ENCODE assay signal across 29 mouse cellular contexts in genomic region chr14:51149164-51149563, GRCm38 (mm10). TPM values are rescaled to one million over a fixed set of nuclear protein-coding genes. Genes with fewer than 3 reads are reported as not detected.
A peak's percentile ranks its signal among the peaks of the same experiment; 100 is the strongest.
DNase-seq lines count a peak whose midpoint lies in the region; ATAC-seq and TF ChIP-seq lines count a peak whose summit lies in the region.
"Had no signal": no experiment of that assay in that cellular context is flagged by ENCODE, and none has a peak within 500 bp of the region (broad histone marks: within the 10 kb centered on the region; RNA-seq: fewer than 3 reads in every experiment).

No protein-coding gene starts in this region.

- peak; percentile 42 for DNase-seq in c-Kit-negative CD71-positive TER-119-positive erythroid progenitor cells, embryonic 14.5 days (ENCODE audit: low read depth, low spot score)
- peak; percentile 53 for DNase-seq in c-Kit-positive CD71-positive TER-119-positive erythroid progenitor cells, embryonic 14.5 days (ENCODE audit: low spot score)
- DNase-seq in urinary bladder, adult 18-20 months (ENCODE audit: low spot score in 2 of 2): no peak
- no peak for DNase-seq in retina, postnatal 1 day
- DNase-seq: cerebellum, adult 9-11 months; forebrain, postnatal 0 days; heart, postnatal 4 days; kidney, adult 8-10 months; layer of hippocampus, postnatal 36 days; midbrain, embryonic 14.5 days; right cerebral cortex, postnatal 25 days; thymus, postnatal 25 days had no signal

- no peaks in the 10 kb centered on the region for H3K9me3 ChIP-seq in intestine, postnatal 0 days (ENCODE audit: control insufficient read depth)
- H3K9me3 ChIP-seq in liver, embryonic 15.5 days (replicated peaks): no peaks in the 10 kb centered on the region
- H3K9me3 ChIP-seq: embryonic facial prominence, embryonic 13.5 days; forebrain, embryonic 10.5 days; heart, embryonic 15.5 days; limb, embryonic 15.5 days had no signal

- H3K4me2 ChIP-seq in intestine, postnatal 0 days (replicated peaks; ENCODE audit: low read depth): no peak overlapping the region
- peak overlapping the region; percentile 48 for H3K4me2 ChIP-seq in liver, embryonic 15.5 days
- H3K4me2 ChIP-seq: embryonic facial prominence, embryonic 13.5 days; heart, embryonic 15.5 days; limb, embryonic 15.5 days had no signal

- peaks cover 6% of the 10 kb centered on the region for H3K4me1 ChIP-seq in intestine, postnatal 0 days (replicated peaks; ENCODE audit: control insufficient read depth, insufficient read depth, low read length)
- peaks cover 96% of the 10 kb centered on the region for H3K4me1 ChIP-seq in liver, embryonic 15.5 days (replicated peaks)
- H3K4me1 ChIP-seq: embryonic facial prominence, embryonic 13.5 days; heart, embryonic 15.5 days; limb, embryonic 15.5 days had no signal

- no peak for TF ChIP-seq CTCF in intestine, postnatal 0 days (IDR thresholded peaks at IDR 0.05; ENCODE audit: low read depth)

- H3K27ac ChIP-seq in intestine, postnatal 0 days (ENCODE audit: low read depth, low read length): no peak overlapping the region; the same call in 1 of the 2 replicates
- peak overlapping the region; percentile 75 for H3K27ac ChIP-seq in liver, embryonic 15.5 days (replicated peaks)
- H3K27ac ChIP-seq: embryonic facial prominence, embryonic 13.5 days; forebrain, embryonic 10.5 days; heart, embryonic 15.5 days; limb, embryonic 15.5 days had no signal

- H3K4me3 ChIP-seq in intestine, postnatal 0 days (ENCODE audit: low read depth, low read length): no peak overlapping the region
- no peak overlapping the region for H3K4me3 ChIP-seq in liver, embryonic 15.5 days (replicated peaks)
- H3K4me3 ChIP-seq: embryonic facial prominence, embryonic 13.5 days; forebrain, embryonic 10.5 days; heart, embryonic 15.5 days; limb, embryonic 15.5 days; myocyte had no signal

- no peak overlapping the region for H3K9ac ChIP-seq in intestine, postnatal 0 days (ENCODE audit: low read depth, low read length)
- H3K9ac ChIP-seq in liver, embryonic 15.5 days: no peak overlapping the region
- H3K9ac ChIP-seq: embryonic facial prominence, embryonic 13.5 days; forebrain, postnatal 0 days; heart, embryonic 15.5 days; limb, embryonic 15.5 days had no signal

- WGBS in intestine, postnatal 0 days: 15% methylated on average over 5 of the region's 5 CpGs
- 37% methylated on average over 5 of the region's 5 CpGs for WGBS in liver, embryonic 15.5 days (ENCODE audit: insufficient replicate concordance)

- no peaks in the 10 kb centered on the region for H3K36me3 ChIP-seq in intestine, postnatal 0 days (ENCODE audit: control insufficient read depth, insufficient read depth)
- no peaks in the 10 kb centered on the region for H3K36me3 ChIP-seq in liver, embryonic 15.5 days (replicated peaks)
- H3K36me3 ChIP-seq: embryonic facial prominence, embryonic 13.5 days; forebrain, embryonic 10.5 days; heart, embryonic 15.5 days; limb, embryonic 15.5 days had no signal

- peak; percentile 97 for ATAC-seq in intestine, postnatal 0 days
- ATAC-seq in liver, embryonic 15.5 days (ENCODE audit: insufficient read depth): peak; percentile 76
- ATAC-seq in megakaryocyte, adult 5-6 weeks (ENCODE audit: poor library complexity, severe bottlenecking): no peak
- ATAC-seq: forebrain, postnatal 0 days; hindbrain, embryonic 16.5 days; lung, postnatal 0 days had no signal

- H3K27me3 ChIP-seq in intestine, postnatal 0 days (replicated peaks; ENCODE audit: control insufficient read depth, insufficient read depth, low read length): no peaks in the 10 kb centered on the region
- no peaks in the 10 kb centered on the region for H3K27me3 ChIP-seq in liver, embryonic 15.5 days
- H3K27me3 ChIP-seq: embryonic facial prominence, embryonic 13.5 days; heart, embryonic 15.5 days; limb, embryonic 15.5 days had no signal

RNA-seq across cellular contexts. Expression of gene Rnase1, which starts 2.6 kb away (rescaled TPM):
- polyA plus RNA-seq in intestine, postnatal 0 days (2015; fragmentation: Nextera tagmentation; extraction: Ambion mirVana): 21.7 and 23.3 TPM in 2 replicates
- 0.12 and 0.39 TPM in 2 replicates for polyA plus RNA-seq in liver, embryonic 15.5 days (2015; fragmentation: Nextera tagmentation; extraction: Ambion mirVana)
- not detected in 2 replicates for total RNA-seq in megakaryocyte, adult 5-6 weeks (2015)
- total RNA-seq in megakaryocyte, adult 5-6 weeks (2017): not detected in 2 replicates
- total RNA-seq: adrenal gland, adult 18-20 months; forebrain, postnatal 0 days; gastrocnemius, postnatal 4 days had no signal
- polyA plus RNA-seq: embryonic facial prominence, embryonic 13.5 days; forebrain, embryonic 10.5 days; midbrain, embryonic 14.5 days had no signal

RNA-seq across cellular contexts. Expression of gene Rnase2b, which starts 12.9 kb away (rescaled TPM):
- polyA plus RNA-seq in intestine, postnatal 0 days (2015; fragmentation: Nextera tagmentation; extraction: Ambion mirVana): not detected in 2 replicates
- not detected in 2 replicates for polyA plus RNA-seq in liver, embryonic 15.5 days (2015; fragmentation: Nextera tagmentation; extraction: Ambion mirVana)
- total RNA-seq in megakaryocyte, adult 5-6 weeks (2015): 7.5 and 8.9 TPM in 2 replicates
- total RNA-seq in megakaryocyte, adult 5-6 weeks (2017): 0.92 and 4.3 TPM in 2 replicates
- total RNA-seq: adrenal gland, adult 18-20 months; forebrain, postnatal 0 days; gastrocnemius, adult 18-20 months; gastrocnemius, postnatal 4 days; heart, postnatal 4 days; layer of hippocampus, postnatal 36 days; left cerebral cortex, postnatal 36 days had no signal
- polyA plus RNA-seq: embryonic facial prominence, embryonic 13.5 days; forebrain, embryonic 10.5 days; forebrain, postnatal 0 days; heart, embryonic 15.5 days; hindbrain, embryonic 16.5 days; limb, embryonic 15.5 days; midbrain, embryonic 14.5 days; myocyte; neural tube, embryonic 14.5 days; testis, adult 2 months had no signal

RNA-seq across cellular contexts. Expression of gene Rnase6, which starts 25.5 kb away (rescaled TPM):
- 2.6 and 3.0 TPM in 2 replicates for polyA plus RNA-seq in intestine, postnatal 0 days (2015; fragmentation: Nextera tagmentation; extraction: Ambion mirVana)
- 3.3 and 5.1 TPM in 2 replicates for polyA plus RNA-seq in liver, embryonic 15.5 days (2015; fragmentation: Nextera tagmentation; extraction: Ambion mirVana)
- total RNA-seq in megakaryocyte, adult 5-6 weeks (2015): 288 and 294 TPM in 2 replicates
- total RNA-seq in megakaryocyte, adult 5-6 weeks (2017): 303 and 351 TPM in 2 replicates
- polyA plus RNA-seq: neural tube, embryonic 14.5 days had no signal

RNA-seq across cellular contexts. Expression of gene Eddm3b, which starts 34.9 kb away (rescaled TPM):
- polyA plus RNA-seq in intestine, postnatal 0 days (2015; fragmentation: Nextera tagmentation; extraction: Ambion mirVana): 0.17 and 0.18 TPM in 2 replicates
- polyA plus RNA-seq in liver, embryonic 15.5 days (2015; fragmentation: Nextera tagmentation; extraction: Ambion mirVana): not detected in 2 replicates
- not detected in 2 replicates for total RNA-seq in megakaryocyte, adult 5-6 weeks (2015)
- total RNA-seq in megakaryocyte, adult 5-6 weeks (2017): not detected in 2 replicates
- total RNA-seq: adrenal gland, adult 18-20 months; forebrain, postnatal 0 days; gastrocnemius, adult 18-20 months; gastrocnemius, postnatal 4 days; heart, postnatal 4 days; layer of hippocampus, adult 18-20 months; layer of hippocampus, postnatal 36 days; left cerebral cortex, postnatal 36 days had no signal
- polyA plus RNA-seq: embryonic facial prominence, embryonic 13.5 days; forebrain, embryonic 10.5 days; heart, embryonic 15.5 days; hindbrain, embryonic 16.5 days; limb, embryonic 15.5 days; midbrain, embryonic 14.5 days; neural tube, embryonic 14.5 days; testis, adult 2 months had no signal

RNA-seq across cellular contexts. Expression of gene Ang2, which starts 49.8 kb away (rescaled TPM):
- not detected in 2 replicates for polyA plus RNA-seq in intestine, postnatal 0 days (2015; fragmentation: Nextera tagmentation; extraction: Ambion mirVana)
- polyA plus RNA-seq in liver, embryonic 15.5 days (2015; fragmentation: Nextera tagmentation; extraction: Ambion mirVana): not detected in 2 replicates
- not detected in 2 replicates for total RNA-seq in megakaryocyte, adult 5-6 weeks (2015)
- total RNA-seq in megakaryocyte, adult 5-6 weeks (2017): not detected in 2 replicates
- total RNA-seq: adrenal gland, adult 18-20 months; forebrain, postnatal 0 days; gastrocnemius, adult 18-20 months; gastrocnemius, postnatal 4 days; heart, postnatal 4 days; layer of hippocampus, adult 18-20 months; layer of hippocampus, postnatal 36 days; left cerebral cortex, postnatal 36 days had no signal
- polyA plus RNA-seq: embryonic facial prominence, embryonic 13.5 days; forebrain, embryonic 10.5 days; forebrain, postnatal 0 days; heart, embryonic 15.5 days; hindbrain, embryonic 16.5 days; limb, embryonic 15.5 days; lung, postnatal 0 days; midbrain, embryonic 14.5 days; neural tube, embryonic 14.5 days; testis, adult 2 months had no signal

Comparison
In these comparisons a context has a peak if more than half of its experiments do, and no peak if none do; other contexts are left out.
1. DNase-seq: peak in c-Kit-negative CD71-positive TER-119-positive erythroid progenitor cells, embryonic 14.5 days (single experiment) and c-Kit-positive CD71-positive TER-119-positive erythroid progenitor cells, embryonic 14.5 days (single experiment); none in urinary bladder, adult 18-20 months (0 of 2) and retina, postnatal 1 day (single experiment).
2. RNA of gene Rnase1, which starts 2.6 kb away (polyA plus RNA-seq): 21.7 to 23.3 TPM in intestine, postnatal 0 days; 0.12 to 0.39 TPM in liver, embryonic 15.5 days; every median in the first group is over 10 times any median in the second.